Mouse (Mus musculus) CH12.LX (cell line): ENCODE data around the gene Tssk2. TPM values are rescaled to one million over a fixed set of nuclear protein-coding genes. Genes with fewer than 3 reads are reported as not detected.

Experiments
- DNase-seq: peaks from one replicate; pipeline ENCODE4 v3.0.0-alpha.2; 2013; ENCODE audit errors: extremely low read depth
- H3K27ac ChIP-seq: 2 replicates; pipeline ENCODE4 v1.5.1; 2012; ENCODE audit warnings: low read depth, mild to moderate bottlenecking, control low read depth, moderate library complexity; ENCODE audit not compliant: insufficient read depth
- H3K27me3 ChIP-seq: replicated peaks from 2 replicates; pipeline ENCODE3; 2012; ENCODE audit warnings: inconsistent platforms
- H3K36me3 ChIP-seq, 2 experiments: replicated peaks in 1 of 2; 2 replicates each; pipeline versions ENCODE3 to v1.6.1; 2012; ENCODE audit warnings: inconsistent platforms in 1 of 2, low read length in 1 of 2, mild to moderate bottlenecking in 1 of 2, mixed read lengths in 1 of 2, moderate library complexity in 1 of 2; ENCODE audit not compliant: control insufficient read depth in 1 of 2, insufficient read depth in 1 of 2
- H3K4me1 ChIP-seq, 2 experiments: 2 replicates each; pipeline ENCODE4 v1.6.1; 2012; ENCODE audit warnings: inconsistent platforms in 1 of 2, moderate library complexity in 1 of 2; ENCODE audit not compliant: insufficient read depth in 2 of 2, control insufficient read depth in 1 of 2
- H3K4me2 ChIP-seq: 2 replicates; pipeline ENCODE4 v1.6.1; 2012; ENCODE audit warnings: low read depth, mild to moderate bottlenecking, control low read depth; ENCODE audit not compliant: poor library complexity, insufficient read depth, severe bottlenecking
- H3K4me3 ChIP-seq, 3 experiments: fragments of 150-350 bp in 1 of 3; sonication (generic) in 1 of 3; replicated peaks in 1 of 3; 2 replicates each; pipeline versions ENCODE3 to v1.5.1; 2011 to 2012; ENCODE audit warnings: low read depth in 2 of 3, low read length in 2 of 3, mild to moderate bottlenecking in 2 of 3, moderate library complexity in 2 of 3, control low read depth in 1 of 3, improper control_type of control experiment in 1 of 3, inconsistent platforms in 1 of 3, mixed read lengths in 1 of 3; ENCODE audit not compliant: poor library complexity in 1 of 3
- H3K79me2 ChIP-seq: replicated peaks from 2 replicates; pipeline ENCODE4 v1.6.1; 2012; ENCODE audit warnings: mild to moderate bottlenecking, moderate library complexity; ENCODE audit not compliant: control insufficient read depth, poor library complexity, insufficient read depth, severe bottlenecking; ENCODE audit errors: extremely low read depth
- H3K9ac ChIP-seq: 2 replicates; pipeline ENCODE4 v1.6.1; 2012; ENCODE audit warnings: low read depth, mild to moderate bottlenecking, control low read depth, moderate library complexity; ENCODE audit not compliant: insufficient read depth
- H3K9me3 ChIP-seq: replicated peaks from 2 replicates; pipeline ENCODE3; 2012; ENCODE audit warnings: low read length, inconsistent platforms, mixed read lengths
- CHD1 ChIP-seq: IDR thresholded peaks from 2 replicates; pipeline ENCODE4 v1.6.1; 2012; ENCODE audit warnings: low read depth, low read length, improper control_type of control experiment, inconsistent platforms
- CHD2 ChIP-seq: IDR thresholded peaks from 2 replicates; pipeline ENCODE4 v1.6.1; 2011; ENCODE audit warnings: low read length, improper control_type of control experiment
- ETS1 ChIP-seq: conservative IDR thresholded peaks from 2 replicates; pipeline ENCODE4 v1.6.1; 2012; ENCODE audit warnings: low read depth, mild to moderate bottlenecking, inconsistent platforms, low read length, improper control_type of control experiment, moderate library complexity
- MAFK ChIP-seq: IDR thresholded peaks from 2 replicates; pipeline ENCODE4 v1.6.1; 2011; ENCODE audit warnings: low read length, improper control_type of control experiment; ENCODE audit not compliant: insufficient replicate concordance
- MAZ ChIP-seq: IDR thresholded peaks from 2 replicates; pipeline ENCODE4 v1.6.1; 2012; ENCODE audit warnings: low read depth, mild to moderate bottlenecking, inconsistent platforms, low read length, improper control_type of control experiment, moderate library complexity
- MEF2A ChIP-seq: IDR thresholded peaks from 2 replicates; pipeline ENCODE4 v1.6.1; 2014; ENCODE audit warnings: low read depth, mild to moderate bottlenecking, inconsistent platforms, low read length, improper control_type of control experiment, borderline replicate concordance
- MXI1 ChIP-seq: IDR thresholded peaks from 2 replicates; pipeline ENCODE4 v1.6.1; 2011; ENCODE audit warnings: mild to moderate bottlenecking, low read depth, low read length, improper control_type of control experiment
- MYC ChIP-seq: IDR thresholded peaks from 2 replicates; pipeline ENCODE4 v1.6.1; 2011; ENCODE audit warnings: low read depth, mild to moderate bottlenecking, improper control_type of control experiment, low read length
- PAX5 ChIP-seq: IDR thresholded peaks from 2 replicates; pipeline ENCODE4 v1.6.1; 2012; ENCODE audit warnings: low read length, inconsistent platforms, mixed read lengths
- RAD21 ChIP-seq: IDR thresholded peaks from 2 replicates; pipeline ENCODE4 v1.6.1; 2011; ENCODE audit warnings: low read depth, mild to moderate bottlenecking, low read length, improper control_type of control experiment, moderate library complexity
- RCOR1 ChIP-seq: conservative IDR thresholded peaks from 2 replicates; pipeline ENCODE4 v1.6.1; 2012; ENCODE audit warnings: low read depth, mild to moderate bottlenecking, inconsistent platforms, low read length, improper control_type of control experiment
- TBP ChIP-seq: conservative IDR thresholded peaks from 2 replicates; pipeline ENCODE4 v1.6.1; 2011; ENCODE audit warnings: low read depth, low read length, improper control_type of control experiment
- TCF12 ChIP-seq: IDR thresholded peaks from 2 replicates; pipeline ENCODE4 v1.6.1; 2014; ENCODE audit warnings: low read depth, mild to moderate bottlenecking, inconsistent platforms, low read length, improper control_type of control experiment
- USF1 ChIP-seq: IDR thresholded peaks from 2 replicates; pipeline ENCODE4 v1.6.1; 2014; ENCODE audit warnings: low read depth, mild to moderate bottlenecking, inconsistent platforms, low read length, improper control_type of control experiment
- USF2 ChIP-seq: conservative IDR thresholded peaks from 2 replicates; pipeline ENCODE4 v1.6.1; 2011; ENCODE audit warnings: low read depth, low read length, improper control_type of control experiment
- ZC3H11A ChIP-seq: IDR thresholded peaks from 2 replicates; pipeline ENCODE4 v1.6.1; 2012; ENCODE audit warnings: low read depth, mild to moderate bottlenecking, inconsistent platforms, low read length, improper control_type of control experiment
- ZKSCAN1 ChIP-seq: IDR thresholded peaks from 2 replicates; pipeline ENCODE4 v1.6.1; 2012; ENCODE audit warnings: low read depth, inconsistent platforms, low read length, improper control_type of control experiment, borderline replicate concordance
- ZMIZ1 ChIP-seq: IDR thresholded peaks from 2 replicates; pipeline ENCODE4 v1.6.1; 2012; ENCODE audit warnings: low read depth, mild to moderate bottlenecking, inconsistent platforms, low read length, improper control_type of control experiment
- ZNF384 ChIP-seq: IDR thresholded peaks from 2 replicates; pipeline ENCODE4 v1.6.1; 2012; ENCODE audit warnings: low read depth, low read length, improper control_type of control experiment, inconsistent platforms
- dilution Hi-C: fragments of 300-500 bp; cut with MboI; formaldehyde crosslinking; loops from 2 replicates; pipeline ENCODE4 v1.14.3; 2020; ENCODE audit warnings: low sequenced_read_pairs; ENCODE audit not compliant: extremely low pct_unique_long_range_greater_than_20kb, extremely low pct_ligation_motif_present
- in situ Hi-C: fragments of 300-500 bp; cut with MboI; formaldehyde crosslinking; loops from 3 replicates; pipeline ENCODE4 v1.14.3; 2019; ENCODE audit warnings: low sequenced_read_pairs, low pct_ligation_motif_present, low pct_unique_long_range_greater_than_20kb, mixed read lengths
- polyA plus RNA-seq: library from polyadenylated mRNA; unstranded; fragments of >175 nt; gene quantifications from 2 replicates; pipeline ENCODE4 v1.2.1, GENCODE M21; 2012; ENCODE audit warnings: low read depth; ENCODE audit not compliant: insufficient read length
- total RNA-seq, 2 experiments: library from RNA; depleted of rRNA; stranded (reverse); fragments of 300-350 nt in 1 of 2; fragments of >200 nt in 1 of 2; gene quantifications; 2 replicates each; pipeline ENCODE4 v1.2.3; 2012 to 2014

Gene Tssk2
- total and polyA plus RNA-seq, 3 experiments, result 0.21 TPM; not detected in 2

- Histone ChIP-seq H3K4me3 (no peak overlapping the region), H3K27me3 (peaks cover 12% of the 10 kb centered on the region), H3K79me2 (no peaks in the 10 kb centered on the region), H3K4me1 (peaks cover 7 to 32% of the 10 kb centered on the region in 2 experiments), H3K27ac (no peak overlapping the region), H3K9me3 (no peaks in the 10 kb centered on the region), H3K4me2 (no peak overlapping the region), H3K36me3 (peaks cover 18 to 24% of the 10 kb centered on the region in 2 experiments), H3K9ac (no peak overlapping the region)
- TF ChIP-seq MAFK (no peak), MXI1 (no peak), ZNF384 (no peak), TCF12 (no peak), USF1 (no peak), ETS1 (no peak)
- no peak for DNase-seq
- dilution Hi-C loops (no loop called here), in situ Hi-C loops (no loop called here)
Observed at GRCm38 (mm10) chr16:17929631-17930030, 31.2 kb downstream of the Tssk2 start.

- H3K9ac ChIP-seq, result no peak overlapping the region
- no peak overlapping the region for H3K4me3 ChIP-seq
- H3K4me2 ChIP-seq, result no peak overlapping the region
- no peak for DNase-seq
- H3K9me3 ChIP-seq, result no peaks in the 10 kb centered on the region
- peaks cover 1 to 18% of the 10 kb centered on the region in 2 experiments; a peak in 3 of 4 replicates for H3K4me1 ChIP-seq
- TF ChIP-seq CHD2, result no peak
- TF ChIP-seq PAX5, result no peak
- no peak for TF ChIP-seq ETS1
- TF ChIP-seq MAZ, result no peak
- no peak for TF ChIP-seq ZC3H11A
- TF ChIP-seq ZMIZ1, result no peak
- TF ChIP-seq MEF2A, result no peak
- TF ChIP-seq MYC, result no peak
- TF ChIP-seq ZKSCAN1, result no peak
- no peak for TF ChIP-seq CHD1
- no peak for TF ChIP-seq RCOR1
- TF ChIP-seq USF2, result no peak
- no peak for TF ChIP-seq RAD21
- no peak for TF ChIP-seq TBP
- peaks cover 0 to 1% of the 10 kb centered on the region in 2 experiments for H3K36me3 ChIP-seq
- peaks cover 33% of the 10 kb centered on the region for H3K27me3 ChIP-seq
- no peak overlapping the region for H3K27ac ChIP-seq
- H3K79me2 ChIP-seq, result no peaks in the 10 kb centered on the region
- dilution Hi-C loops, result no loop called here
- in situ Hi-C loops, result no loop called here
Observed at GRCm38 (mm10) chr16:17931906-17932460, 33.5 kb downstream of the Tssk2 start.
